8 mouse cellular contexts compared by ENCODE assay signal in genomic region chr5:64326427-64327181, GRCm38 (mm10).
DNase-seq lines count a peak whose midpoint lies in the region; ATAC-seq lines count a peak whose summit lies in the region.

No protein-coding gene starts in this region.

- H3K27me3 ChIP-seq in stomach, embryonic 15.5 days (replicated peaks) = no peaks in the 10 kb centered on the region

- H3K9me3 ChIP-seq in stomach, embryonic 15.5 days = no peaks in the 10 kb centered on the region

- H3K4me1 ChIP-seq in stomach, embryonic 15.5 days = peaks cover 15% of the 10 kb centered on the region

- DNase-seq in adipocyte (ENCODE audit: low spot score) = peak; percentile 99
- peak; percentile 47 for DNase-seq in embryo, embryonic 10 days (ENCODE audit: low spot score)
- DNase-seq in heart, adult 8-10 months (ENCODE audit: low spot score) = peak; percentile 90
- peak; percentile 66 for DNase-seq in kidney, adult 18-20 months
- DNase-seq in lung, adult 18-20 months = peak; percentile 74 to 75
- no peak for DNase-seq in thymus, postnatal 36 days

- H3K9ac ChIP-seq in stomach, embryonic 15.5 days = no peak overlapping the region

- no peak overlapping the region for H3K4me2 ChIP-seq in stomach, embryonic 15.5 days

- peaks cover 6% of the 10 kb centered on the region; the same call in 1 of the 2 replicates for H3K36me3 ChIP-seq in stomach, embryonic 15.5 days

- peak; percentile 64; the same call in 1 of the 2 replicates for ATAC-seq in stomach, embryonic 15.5 days (ENCODE audit: insufficient read depth, low FRiP score, low read depth)
- ATAC-seq in erythroid progenitor cell, adult 5-6 weeks (replicated peaks; ENCODE audit: low FRiP score, poor library complexity, severe bottlenecking) = no peak

- peak overlapping the region; percentile 52 for H3K27ac ChIP-seq in stomach, embryonic 15.5 days

- H3K4me3 ChIP-seq in stomach, embryonic 15.5 days (replicated peaks) = no peak overlapping the region

- 74% methylated on average over 7 of the region's 7 CpGs for WGBS in stomach, embryonic 15.5 days

Comparison
In these comparisons a context has a peak if more than half of its experiments do, and no peak if none do; other contexts are left out.
1. DNase-seq: peak in adipocyte (single experiment), embryo, embryonic 10 days (single experiment), heart, adult 8-10 months (single experiment), kidney, adult 18-20 months (single experiment) and lung, adult 18-20 months (2 of 2); none in thymus, postnatal 36 days (0 of 2).